Mouse (Mus musculus) spleen, postnatal 4 days (tissue): ENCODE results near the gene Gm4353.

ENCODE experiments used
- DNase-seq, 2 experiments: peaks; one replicate each; pipeline ENCODE4 v3.0.0; 2022; ENCODE audit warnings: low spot score in 2 of 2

Gene Gm4353

GRCm38 (mm10) chr7:116040470-116041019 is 43.9 kb downstream of the Gm4353 start:
- no peak for DNase-seq

- peak; percentile 74 to 88 for DNase-seq
Measured at GRCm38 (mm10) chr7:116039538-116040466, 44.6 kb downstream of the Gm4353 start.

GRCm38 (mm10) chr7:116039196-116039537 is 45.3 kb downstream of the Gm4353 start, which contains the start of gene 1110004F10Rik:
TSS of gene 1110004F10Rik (plus strand) at chr7:116039397.
- peak; percentile 12 to 59 for DNase-seq

GRCm38 (mm10) chr7:116038511-116038910 is 45.9 kb downstream of the Gm4353 start, which contains the start of gene Sox6:
TSS of gene Sox6 (minus strand) at chr7:116038796.
- no peak for DNase-seq

- no peak for DNase-seq
Measured at GRCm38 (mm10) chr7:116038024-116038423, 46.4 kb downstream of the Gm4353 start.

- DNase-seq: no peak
Measured at GRCm38 (mm10) chr7:116036591-116037555, 47.6 kb downstream of the Gm4353 start.

- no peak for DNase-seq
Measured at GRCm38 (mm10) chr7:116035504-116035903, 48.9 kb downstream of the Gm4353 start.

- DNase-seq: peak in 1 of 2 experiments; percentile 73
Measured at GRCm38 (mm10) chr7:116034282-116034758, 50.1 kb downstream of the Gm4353 start.

GRCm38 (mm10) chr7:116033371-116034241 is 50.8 kb downstream of the Gm4353 start:
- peak; percentile 34 to 78 for DNase-seq
